Mouse (Mus musculus) urinary bladder, postnatal 25 days (tissue): ENCODE results near the gene Pdap1.

Experiments
- DNase-seq: peaks from one replicate; pipeline ENCODE4 v3.0.0; 2022; ENCODE audit warnings: low spot score

Gene Pdap1

GRCm38 (mm10) chr5:145081866-145082613 is 58.0 kb downstream of the Pdap1 start:
- peak; percentile 52 for DNase-seq
